Mouse (Mus musculus) midbrain, embryonic 14.5 days (tissue): ENCODE data around the gene Pitx2. TPM values are rescaled to one million over a fixed set of nuclear protein-coding genes. Genes with fewer than 3 reads are reported as not detected.

Source experiments
- ATAC-seq: fragments of 200-750 bp; cut with Nextera tagmentation; 2 replicates; pipeline ENCODE4 v1.8.0; 2017; ENCODE audit warnings: moderate number of reproducible peaks, moderate library complexity; ENCODE audit not compliant: low FRiP score, low TSS enrichment
- DNase-seq: peaks from one replicate; pipeline ENCODE4 v3.0.0-alpha.2; 2015
- H3K27ac ChIP-seq: fragments of 300-500 bp; sonication (generic); replicated peaks from 2 replicates; pipeline ENCODE4 v1.5.1; 2014; ENCODE audit warnings: mild to moderate bottlenecking, low read depth, low read length, moderate library complexity
- H3K27me3 ChIP-seq: fragments of 300-500 bp; sonication (generic); 2 replicates; pipeline ENCODE4 v1.6.1; 2014; ENCODE audit warnings: low read length, control low read depth, mixed read lengths; ENCODE audit not compliant: control insufficient read depth, insufficient read depth
- H3K36me3 ChIP-seq: fragments of 300-500 bp; sonication (generic); 2 replicates; pipeline ENCODE4 v1.6.1; 2014; ENCODE audit warnings: low read length, control low read depth; ENCODE audit not compliant: control insufficient read depth, insufficient read depth
- H3K4me1 ChIP-seq: fragments of 300-500 bp; sonication (generic); 2 replicates; pipeline ENCODE4 v1.6.1; 2014; ENCODE audit warnings: mild to moderate bottlenecking, antibody characterized with exemption, low read length, control low read depth; ENCODE audit not compliant: control insufficient read depth, insufficient read depth
- H3K4me2 ChIP-seq: fragments of 300-500 bp; sonication (generic); 2 replicates; pipeline ENCODE4 v1.6.1; 2014; ENCODE audit warnings: mild to moderate bottlenecking, low read length, moderate library complexity
- H3K4me3 ChIP-seq: fragments of 300-500 bp; sonication (generic); replicated peaks from 2 replicates; pipeline ENCODE4 v1.5.1; 2014; ENCODE audit warnings: low read depth, low read length
- H3K9ac ChIP-seq: fragments of 300-500 bp; sonication (generic); replicated peaks from 2 replicates; pipeline ENCODE4 v1.6.1; 2014; ENCODE audit warnings: mild to moderate bottlenecking, low read length, moderate library complexity
- H3K9me3 ChIP-seq: fragments of 300-500 bp; sonication (generic); 2 replicates; pipeline ENCODE4 v1.6.1; 2016; ENCODE audit warnings: low read length, control low read depth, mixed read lengths; ENCODE audit not compliant: control insufficient read depth
- WGBS: fragments of 180-500 bp; shearing (Covaris S2); extraction: QIAGEN DNeasy Blood & Tissue Kit; methylation state at CpG from one replicate; pipeline ENCODE4 v1.1.7; 2014; 5-methylcytosine and 5-hydroxymethylcytosine counted together
- polyA plus RNA-seq: library from polyadenylated mRNA; unstranded; fragments of >200 nt; fragmentation: Nextera tagmentation; extraction: Ambion mirVana; gene quantifications from 2 replicates; pipeline ENCODE4 v1.2.1, GENCODE M21; 2014

Gene Pitx2
- polyA plus RNA-seq, 1 experiment from 2014 or later = 27.5 TPM

GRCm38 (mm10) chr3:129223401-129223800 is 23.7 kb downstream of the Pitx2 start:
- no peak overlapping the region for H3K27ac ChIP-seq
- no peak overlapping the region for H3K4me3 ChIP-seq
- peaks cover 92% of the 10 kb centered on the region for H3K27me3 ChIP-seq
- H3K9me3 ChIP-seq = no peaks in the 10 kb centered on the region
- H3K9ac ChIP-seq = no peak overlapping the region
- WGBS = under 1% methylated on average over 6 of the region's 6 CpGs
- ATAC-seq (no peak), DNase-seq (peak; percentile 14)
- H3K4me1 ChIP-seq = no peaks in the 10 kb centered on the region
- no peaks in the 10 kb centered on the region for H3K36me3 ChIP-seq
- no peak overlapping the region for H3K4me2 ChIP-seq

- WGBS = under 1% methylated on average over 26 of the region's 26 CpGs
- no peak for ATAC-seq
Measured at GRCm38 (mm10) chr3:129223964-129224805, 24.5 kb downstream of the Pitx2 start.

GRCm38 (mm10) chr3:129224806-129225576 is 25.3 kb downstream of the Pitx2 start:
- ATAC-seq (peak; percentile 38; the same call in 1 of the 2 replicates), DNase-seq (peak; percentile 7)
- 0 out of 2 replicates have a peak overlapping the region, but pooled peaks have one; percentile 6 for H3K4me2 ChIP-seq
- H3K4me3 ChIP-seq = no peak overlapping the region
- peaks cover 82% of the 10 kb centered on the region for H3K27me3 ChIP-seq
- H3K27ac ChIP-seq = no peak overlapping the region
- H3K4me1 ChIP-seq = no peaks in the 10 kb centered on the region
- under 1% methylated on average over 40 of the region's 40 CpGs for WGBS
- H3K9ac ChIP-seq = no peak overlapping the region
- no peaks in the 10 kb centered on the region for H3K36me3 ChIP-seq
- H3K9me3 ChIP-seq = no peaks in the 10 kb centered on the region

More at GRCm38 (mm10) chr3:129223964-129224805, 24.5 kb downstream of the Pitx2 start:
- no peaks in the 10 kb centered on the region for H3K9me3 ChIP-seq
- H3K4me2 ChIP-seq = peak overlapping the region; percentile 15; the same call in 1 of the 2 replicates
- H3K27me3 ChIP-seq = peaks cover 90% of the 10 kb centered on the region
- H3K36me3 ChIP-seq = no peaks in the 10 kb centered on the region
- no peak overlapping the region for H3K9ac ChIP-seq
- DNase-seq = peak; percentile 26
- H3K27ac ChIP-seq = no peak overlapping the region
- H3K4me1 ChIP-seq = no peaks in the 10 kb centered on the region
- peak overlapping the region; percentile 7; the same call in 1 of the 2 replicates for H3K4me3 ChIP-seq

- Histone ChIP-seq H3K4me1 (no peaks in the 10 kb centered on the region), H3K27me3 (peaks cover 77% of the 10 kb centered on the region), H3K4me3 (no peak overlapping the region), H3K4me2 (no peak overlapping the region), H3K36me3 (no peaks in the 10 kb centered on the region), H3K9ac (no peak overlapping the region), H3K9me3 (no peaks in the 10 kb centered on the region), H3K27ac (no peak overlapping the region)
- ATAC-seq = no peak
- WGBS = under 1% methylated on average over 13 of the region's 13 CpGs
- DNase-seq = no peak
Measured at GRCm38 (mm10) chr3:129225577-129226289, 26.1 kb downstream of the Pitx2 start.

- Histone ChIP-seq H3K4me3 (no peak overlapping the region), H3K36me3 (no peaks in the 10 kb centered on the region), H3K9me3 (no peaks in the 10 kb centered on the region), H3K27ac (no peak overlapping the region), H3K4me2 (no peak overlapping the region), H3K27me3 (peaks cover 68% of the 10 kb centered on the region), H3K4me1 (no peaks in the 10 kb centered on the region), H3K9ac (no peak overlapping the region)
- DNase-seq = no peak
- 2% methylated on average over 6 of the region's 6 CpGs for WGBS
- ATAC-seq = no peak
Measured at GRCm38 (mm10) chr3:129226681-129227080, 27.0 kb downstream of the Pitx2 start.

- WGBS = 5% methylated on average over 5 of the region's 5 CpGs
- H3K4me3 ChIP-seq = no peak overlapping the region
- no peak overlapping the region for H3K27ac ChIP-seq
- H3K4me1 ChIP-seq = no peaks in the 10 kb centered on the region
- DNase-seq (no peak), ATAC-seq (no peak)
- no peak overlapping the region for H3K4me2 ChIP-seq
- H3K36me3 ChIP-seq = no peaks in the 10 kb centered on the region
- no peak overlapping the region for H3K9ac ChIP-seq
- H3K27me3 ChIP-seq = peaks cover 61% of the 10 kb centered on the region
- no peaks in the 10 kb centered on the region for H3K9me3 ChIP-seq
Measured at GRCm38 (mm10) chr3:129227331-129227730, 27.7 kb downstream of the Pitx2 start.

- no peaks in the 10 kb centered on the region for H3K9me3 ChIP-seq
- no peak overlapping the region for H3K27ac ChIP-seq
- 84% methylated on average over 1 of the region's 1 CpGs for WGBS
- no peak overlapping the region for H3K9ac ChIP-seq
- no peak overlapping the region for H3K4me2 ChIP-seq
- no peak overlapping the region for H3K4me3 ChIP-seq
- H3K27me3 ChIP-seq = no peaks in the 10 kb centered on the region
- H3K4me1 ChIP-seq = no peaks in the 10 kb centered on the region
- H3K36me3 ChIP-seq = no peaks in the 10 kb centered on the region
- ATAC-seq (no peak), DNase-seq (no peak)
Measured at GRCm38 (mm10) chr3:129238010-129238409, 38.3 kb downstream of the Pitx2 start.

GRCm38 (mm10) chr3:129238664-129239258 is 39.1 kb downstream of the Pitx2 start:
- DNase-seq (no peak), ATAC-seq (no peak)
- Histone ChIP-seq H3K9ac (no peak overlapping the region), H3K4me3 (no peak overlapping the region), H3K4me1 (no peaks in the 10 kb centered on the region), H3K4me2 (no peak overlapping the region; the same call in 1 of the 2 replicates), H3K27ac (no peak overlapping the region), H3K9me3 (no peaks in the 10 kb centered on the region), H3K27me3 (no peaks in the 10 kb centered on the region), H3K36me3 (no peaks in the 10 kb centered on the region)
- WGBS = 31% methylated on average over 13 of the region's 13 CpGs
